Mouse (Mus musculus) lung, adult 2 months (tissue): ENCODE measurements at regions not wholly inside any gene's neighbourhood (a gene's known extent, or its start where the extent isn't known, plus 50 kb on each side); places are given as distances from the start of the nearest gene placed in this dataset.
"Not testable (repeated sequence)": the region's sequence is repeated elsewhere in the genome, so short reads cannot be mapped to it uniquely, and the experiment has no call there.

Source experiments
- DNase-seq: peaks from one replicate; pipeline ENCODE4 v3.0.0; 2022
- H3K4me1 ChIP-seq: fragments of 200-500 bp; 2 replicates; pipeline ENCODE4 v1.6.1; 2011; ENCODE audit warnings: low read length; ENCODE audit not compliant: control insufficient read depth, insufficient read depth
- H3K4me3 ChIP-seq: fragments of 200-500 bp; replicated peaks from 2 replicates; pipeline ENCODE3; 2011; ENCODE audit warnings: low read depth, mild to moderate bottlenecking, control low read depth, low read length; ENCODE audit errors: extremely low read depth
- CTCF ChIP-seq: fragments of 200-500 bp; IDR thresholded peaks from 2 replicates; pipeline ENCODE4 v1.5.1; 2011; ENCODE audit warnings: mild to moderate bottlenecking, low read length, control low read depth; ENCODE audit not compliant: insufficient read depth
- POLR2A ChIP-seq: fragments of 200-500 bp; IDR thresholded peaks from 2 replicates; pipeline ENCODE4 v1.6.1; 2011; ENCODE audit warnings: low read depth, mild to moderate bottlenecking, control low read depth, low read length, borderline replicate concordance; ENCODE audit errors: extremely low read depth
- WGBS: fragments of 180-500 bp; shearing (Covaris S2); methylation state at CpG from one replicate; pipeline ENCODE4 v1.1.7; 2018; 5-methylcytosine and 5-hydroxymethylcytosine counted together

DNA sequence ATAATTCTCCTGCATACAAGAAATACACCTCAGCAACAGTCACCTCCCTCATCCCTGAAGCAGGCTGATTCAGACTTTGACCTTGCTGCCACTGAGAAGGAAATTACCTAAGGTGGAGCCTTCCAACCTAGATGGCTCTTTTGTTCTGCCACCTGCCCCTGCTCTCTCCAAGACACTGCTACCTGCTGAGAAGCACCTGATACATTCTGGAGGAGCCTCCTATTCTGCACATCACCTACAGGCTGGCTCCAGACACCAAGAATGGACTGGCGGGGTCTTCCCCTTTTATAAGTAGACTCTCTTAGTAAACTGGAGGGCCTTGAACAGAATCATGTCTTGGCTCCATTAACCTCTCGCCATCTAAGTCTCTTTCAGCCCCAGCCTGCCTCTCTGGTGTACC lies 1149.5 kb upstream of the 2610301B20Rik start:
- not testable (repeated sequence) for H3K4me3 ChIP-seq, DNase-seq, H3K4me1 ChIP-seq
- 75% methylated on average over 2 of the region's 2 CpGs for WGBS

DNA sequence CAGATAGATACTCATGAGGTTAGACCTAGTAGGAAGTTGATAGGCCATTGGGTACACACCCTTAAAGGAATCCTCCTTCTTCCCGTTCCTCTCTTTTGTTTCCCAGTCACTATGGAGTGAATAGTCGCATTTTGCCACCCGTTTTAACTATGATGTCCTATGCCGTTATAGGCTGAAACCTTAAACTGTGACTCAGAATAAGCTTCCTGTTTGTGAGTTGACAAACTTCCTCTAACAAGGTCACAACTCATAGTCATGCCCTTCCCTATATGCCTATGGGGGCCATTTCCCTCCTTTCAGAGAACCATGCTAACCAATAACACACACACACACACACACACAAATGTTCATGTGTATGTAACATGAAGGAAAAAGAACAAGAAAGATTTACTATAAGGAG lies 1136.6 kb upstream of the 2610301B20Rik start:
- no peak overlapping the region for H3K4me3 ChIP-seq
- no peak for TF ChIP-seq POLR2A
- TF ChIP-seq CTCF: no peak
- 62% methylated on average over 4 of the region's 4 CpGs for WGBS
- H3K4me1 ChIP-seq: no peaks in the 10 kb centered on the region
- no peak for DNase-seq

DNA sequence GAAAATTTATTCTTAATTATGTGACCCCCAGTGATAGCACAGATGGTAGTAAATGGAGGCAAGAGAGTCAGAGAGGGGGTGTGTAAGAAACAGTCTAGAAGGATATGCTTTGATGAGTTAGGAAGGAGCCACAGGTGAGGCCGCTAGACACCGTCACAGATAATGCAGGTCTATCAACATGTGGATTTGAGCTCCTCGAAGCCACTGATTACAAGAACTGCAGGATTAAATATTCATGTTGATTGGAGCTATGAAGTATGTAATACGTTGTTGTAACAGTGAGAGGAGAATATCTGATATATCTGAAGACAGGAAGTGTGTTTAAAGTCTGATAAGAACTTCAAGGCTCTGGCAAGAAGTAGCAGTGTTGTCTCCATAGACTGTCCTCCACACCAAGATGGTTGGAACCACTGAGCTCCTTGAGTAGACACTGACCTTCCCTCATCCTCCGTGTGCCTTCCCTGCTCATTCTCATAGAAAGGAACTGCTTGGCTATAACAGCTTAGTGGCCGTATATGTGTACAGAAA lies 1126.8 kb upstream of the 2610301B20Rik start:
- H3K4me3 ChIP-seq: no peak overlapping the region
- 63% methylated on average over 6 of the region's 6 CpGs for WGBS
- no peak for TF ChIP-seq CTCF
- TF ChIP-seq POLR2A: no peak
- DNase-seq: no peak
- no peaks in the 10 kb centered on the region for H3K4me1 ChIP-seq

DNA sequence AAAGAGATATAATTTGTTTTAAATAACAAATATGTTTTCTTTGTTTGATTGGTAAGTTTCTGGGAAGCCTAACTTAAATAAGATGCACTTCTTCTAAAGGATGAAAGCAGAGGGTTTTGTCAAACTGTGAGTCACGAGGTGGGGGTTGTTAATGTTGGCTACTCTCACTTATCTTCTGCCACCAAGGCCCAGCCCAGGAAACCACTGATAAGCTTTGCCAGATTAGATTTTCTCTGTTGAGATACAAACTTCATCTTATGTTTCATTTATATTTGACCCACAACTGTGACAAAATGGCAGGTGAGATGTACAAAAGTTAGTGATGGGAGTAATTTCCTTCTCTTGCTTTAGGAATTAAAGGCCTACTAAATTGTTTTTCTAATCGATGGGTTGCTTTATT lies 1126.2 kb upstream of the 2610301B20Rik start:
- no peak overlapping the region for H3K4me3 ChIP-seq
- TF ChIP-seq CTCF (no peak), POLR2A (no peak)
- 55% methylated on average over 2 of the region's 2 CpGs for WGBS
- DNase-seq: no peak
- no peaks in the 10 kb centered on the region for H3K4me1 ChIP-seq

DNA sequence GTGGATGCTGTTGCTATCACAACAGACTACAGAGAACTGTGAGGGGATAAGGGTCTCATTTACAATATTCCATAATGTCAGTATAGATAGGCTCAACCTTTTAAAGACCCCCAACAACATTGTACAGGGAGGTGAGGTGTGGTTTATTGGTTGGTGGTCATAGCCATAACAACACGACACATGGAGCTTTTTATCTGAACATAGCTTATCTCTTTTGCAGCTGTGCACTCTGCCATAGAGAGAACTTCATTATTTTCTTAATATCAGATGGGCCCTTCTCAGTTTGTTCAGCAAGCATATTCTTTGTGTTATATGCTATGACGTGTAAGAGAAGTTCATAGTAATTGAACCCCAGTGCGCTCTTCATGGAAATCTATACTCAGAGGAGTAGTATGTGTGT lies 1124.4 kb upstream of the 2610301B20Rik start:
- Histone ChIP-seq H3K4me1 (no peaks in the 10 kb centered on the region), H3K4me3 (no peak overlapping the region)
- TF ChIP-seq POLR2A: no peak
- no peak for TF ChIP-seq CTCF
- WGBS: 88% methylated on average over 3 of the region's 3 CpGs
- no peak for DNase-seq

DNA sequence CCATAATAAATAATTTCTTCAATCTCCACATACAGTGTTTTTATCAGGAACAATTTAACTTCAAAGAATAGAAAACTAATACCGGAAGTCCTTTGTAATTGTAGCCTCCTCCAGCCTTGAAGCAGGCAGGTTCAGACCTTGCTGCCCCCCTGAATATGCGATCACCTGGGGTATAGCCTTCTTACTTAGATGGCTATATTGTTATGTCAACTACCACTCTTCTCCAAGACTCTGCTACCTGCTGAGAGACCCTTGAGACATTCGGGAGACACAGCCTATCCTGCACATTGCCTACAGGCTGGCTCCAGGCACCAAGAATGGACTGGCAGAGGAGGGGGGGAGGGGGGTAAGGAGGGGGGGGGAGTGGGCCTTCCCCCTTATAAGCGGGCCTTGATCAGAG lies 1123.9 kb upstream of the 2610301B20Rik start:
- Histone ChIP-seq H3K4me3 (no peak overlapping the region), H3K4me1 (no peaks in the 10 kb centered on the region)
- no peak for DNase-seq
- TF ChIP-seq CTCF: no peak
- TF ChIP-seq POLR2A: no peak
- WGBS: 77% methylated on average over 4 of the region's 4 CpGs

GRCm38 (mm10) chr4:9763321-9763720 lies 1111.0 kb upstream of the 2610301B20Rik start:
- Histone ChIP-seq H3K4me3 (no peak overlapping the region), H3K4me1 (no peaks in the 10 kb centered on the region)
- DNase-seq: no peak
- TF ChIP-seq POLR2A (no peak), CTCF (no peak)
- WGBS: 61% methylated on average over 1 of the region's 1 CpGs

DNA sequence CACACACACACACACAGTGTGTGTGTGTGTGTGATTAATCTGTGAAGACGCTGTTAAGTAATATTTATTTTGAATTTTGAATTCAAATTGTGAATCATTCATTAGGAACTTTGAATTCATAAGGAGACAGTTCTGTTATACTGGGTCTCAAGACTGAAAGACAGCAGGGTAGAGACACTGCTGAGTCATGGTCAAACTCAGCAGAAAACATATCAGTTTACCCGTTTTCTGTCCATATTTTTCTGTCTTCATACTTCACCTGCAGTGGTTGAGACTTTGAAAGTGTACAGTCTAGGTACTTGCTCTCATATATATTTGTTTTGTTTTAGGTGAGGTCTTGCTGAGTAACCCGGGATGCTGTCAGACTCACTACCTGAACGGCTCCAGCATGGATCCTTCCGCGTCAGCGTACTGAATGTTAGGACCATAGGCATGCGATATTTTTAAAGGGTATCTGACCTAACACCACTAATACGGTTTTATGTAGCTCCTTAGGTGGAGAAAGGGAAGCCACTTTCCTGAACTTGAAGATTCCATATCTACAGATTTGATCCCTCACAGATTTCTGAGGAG lies 1104.6 kb upstream of the 2610301B20Rik start:
- H3K4me1 ChIP-seq: no peaks in the 10 kb centered on the region
- TF ChIP-seq POLR2A (no peak), CTCF (no peak)
- DNase-seq: no peak
- 53% methylated on average over 9 of the region's 9 CpGs for WGBS
- H3K4me3 ChIP-seq: peak overlapping the region; percentile 3

DNA sequence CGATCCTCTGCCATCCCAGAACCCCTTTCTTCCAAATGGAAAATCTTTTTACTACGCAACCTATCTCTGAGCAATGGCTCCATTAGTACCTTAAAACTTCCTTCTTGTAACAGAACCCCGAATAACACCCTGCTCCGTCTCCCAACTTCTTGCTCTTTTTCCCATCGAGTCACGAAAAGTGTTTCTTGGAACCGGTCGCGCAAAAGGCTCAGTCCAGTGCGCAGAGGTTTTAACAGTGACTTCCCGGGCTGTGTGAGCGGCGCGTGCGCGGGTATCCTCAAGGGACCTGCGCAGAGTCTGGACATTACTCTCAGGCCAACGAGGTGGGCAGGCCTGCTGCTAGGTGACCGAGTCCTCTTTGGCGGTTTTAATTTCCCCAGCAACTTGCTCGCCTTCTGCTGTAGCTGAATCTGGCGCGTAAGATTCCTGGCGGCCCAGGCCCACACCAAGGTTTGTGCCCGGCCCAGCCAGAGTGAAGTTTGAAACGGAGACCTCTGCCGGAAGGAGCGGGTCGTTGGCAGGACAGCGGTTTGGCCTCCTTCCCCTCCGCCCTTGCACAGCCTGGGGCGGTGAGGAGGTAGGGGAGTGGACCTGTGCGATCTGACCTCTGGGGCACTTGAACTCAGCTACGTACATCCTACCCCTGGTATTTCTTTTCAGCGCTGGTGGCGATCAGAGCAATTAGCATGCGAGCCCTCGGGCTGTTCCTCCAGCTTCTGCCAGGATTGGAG lies 1103.8 kb upstream of the 2610301B20Rik start:
- H3K4me3 ChIP-seq: peak overlapping the region; percentile 74
- TF ChIP-seq CTCF (no peak), POLR2A (peak; percentile 44; the same call in 1 of the 2 replicates)
- DNase-seq: peak; percentile 63
- 2% methylated on average over 38 of the region's 38 CpGs for WGBS
- no peaks in the 10 kb centered on the region for H3K4me1 ChIP-seq

DNA sequence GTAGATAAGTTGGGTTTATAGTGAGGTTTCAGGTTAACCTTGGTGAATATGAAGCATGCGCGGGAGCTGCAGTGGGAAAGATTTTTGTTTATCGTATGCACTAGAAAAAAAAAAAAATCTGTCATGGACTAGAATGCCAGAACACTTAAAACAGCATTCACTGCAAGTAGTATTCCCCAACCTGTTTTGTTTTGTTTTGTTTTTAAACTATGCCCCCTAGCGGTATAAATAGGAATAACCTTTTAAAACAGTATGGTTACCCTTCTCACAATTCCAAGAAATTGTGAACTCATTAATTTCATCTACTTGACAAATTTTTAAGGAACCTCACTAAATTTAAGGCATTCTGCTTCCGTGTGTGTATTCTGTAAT lies 1103.2 kb upstream of the 2610301B20Rik start:
- no peak for TF ChIP-seq POLR2A
- peak; percentile 2; the same call in 1 of the 2 replicates for TF ChIP-seq CTCF
- H3K4me1 ChIP-seq: no peaks in the 10 kb centered on the region
- WGBS: under 1% methylated on average over 5 of the region's 5 CpGs
- peak overlapping the region; percentile 74 for H3K4me3 ChIP-seq
- no peak for DNase-seq
